Mouse (Mus musculus): ENCODE data around the gene Ubl7.
A peak's percentile ranks its signal among the peaks of the same experiment; 100 is the strongest.

Ubl7 gene

GRCm38 (mm10) chr9:57965281-57966185, 54.8 kb downstream of the Ubl7 start:
- DNase-seq (ENCODE audit: low read depth, low spot score): no peak

DNA sequence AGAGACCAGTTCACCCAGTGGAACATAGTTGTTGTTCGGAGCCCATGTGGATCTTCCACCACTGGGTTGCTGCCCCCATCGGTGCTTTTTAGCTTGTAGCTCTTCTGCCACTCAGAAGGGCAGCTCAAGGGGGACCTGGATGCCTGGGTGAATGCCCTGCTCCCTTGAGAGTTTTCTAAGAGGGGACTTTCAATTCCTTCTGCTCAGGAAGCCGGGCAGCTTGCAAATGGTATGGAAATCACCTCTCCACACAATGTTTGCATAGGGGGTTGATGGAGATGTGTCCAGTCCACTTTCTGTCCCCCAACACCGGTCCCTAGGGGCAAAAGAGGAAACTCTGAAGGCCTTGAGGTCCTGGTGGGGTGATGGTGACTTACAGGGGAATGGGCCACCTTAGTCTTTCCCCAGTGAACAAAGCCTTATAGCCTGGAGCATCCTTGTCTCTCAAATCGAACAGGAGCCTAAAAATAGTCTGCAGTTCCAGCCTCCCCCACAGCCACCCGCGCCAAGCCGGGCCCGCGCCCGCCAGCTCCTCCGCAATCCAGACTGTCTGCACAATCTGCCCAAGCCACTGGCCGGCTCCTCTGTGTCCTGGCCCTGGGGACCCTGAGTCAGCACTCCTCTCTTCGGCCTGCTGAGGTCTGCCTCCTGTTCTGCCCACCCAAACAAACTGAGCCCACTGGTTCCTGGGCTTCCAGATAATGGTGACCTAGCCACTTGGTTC, 56.6 kb downstream of the Ubl7 start:
- DNase-seq (ENCODE audit: low read depth, low spot score): peak; percentile 78

GRCm38 (mm10) chr9:57968166-57968771, 57.5 kb downstream of the Ubl7 start:
- DNase-seq (ENCODE audit: low read depth, low spot score): peak; percentile 38

- DNase-seq (ENCODE audit: low read depth, low spot score): peak; percentile 32
Measured at GRCm38 (mm10) chr9:57968783-57969542, 58.2 kb downstream of the Ubl7 start.

DNA sequence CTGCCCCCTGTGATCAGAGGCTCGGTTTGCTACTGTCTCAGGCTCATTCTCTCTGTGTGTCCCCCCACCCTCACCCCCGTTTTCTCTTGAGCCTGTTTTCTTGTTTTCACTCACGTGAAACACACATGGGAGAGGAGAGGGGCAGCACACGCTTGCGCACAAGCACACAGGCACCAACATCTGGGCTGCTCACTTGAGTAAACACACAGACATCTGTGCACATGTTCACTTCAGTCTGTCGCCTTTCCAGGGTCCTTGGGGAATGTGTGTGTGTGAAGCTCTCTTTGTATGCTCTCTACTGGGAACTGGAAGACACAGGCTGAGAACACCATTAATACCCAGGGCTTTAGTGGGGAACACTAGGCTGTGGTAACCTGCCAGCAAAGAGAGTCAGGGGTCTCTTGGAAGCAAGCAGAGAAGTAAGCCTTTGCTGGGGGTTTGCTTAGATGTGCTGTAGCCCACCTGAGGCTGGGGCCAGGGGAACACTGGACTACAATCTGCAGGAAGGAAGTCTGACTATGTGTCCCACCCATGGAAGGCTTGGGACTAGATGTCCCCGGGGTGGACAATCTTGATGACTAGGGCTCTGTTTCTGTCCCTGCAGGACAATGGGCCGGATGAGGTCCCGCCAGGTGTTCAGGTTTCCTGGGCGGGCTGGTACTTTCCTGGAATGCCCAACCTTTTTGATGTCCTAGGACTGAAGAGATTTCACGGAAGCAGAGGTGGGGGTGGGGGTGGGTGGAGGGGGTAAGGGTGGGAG, 59.1 kb downstream of the Ubl7 start:
- peak; percentile 62 for DNase-seq (ENCODE audit: low read depth, low spot score)

GRCm38 (mm10) chr9:57971413-57971812, 60.6 kb downstream of the Ubl7 start:
- DNase-seq (ENCODE audit: low read depth, low spot score): no peak

GRCm38 (mm10) chr9:57972141-57972591, 61.4 kb downstream of the Ubl7 start:
- no peak for DNase-seq (ENCODE audit: low read depth, low spot score)

DNA sequence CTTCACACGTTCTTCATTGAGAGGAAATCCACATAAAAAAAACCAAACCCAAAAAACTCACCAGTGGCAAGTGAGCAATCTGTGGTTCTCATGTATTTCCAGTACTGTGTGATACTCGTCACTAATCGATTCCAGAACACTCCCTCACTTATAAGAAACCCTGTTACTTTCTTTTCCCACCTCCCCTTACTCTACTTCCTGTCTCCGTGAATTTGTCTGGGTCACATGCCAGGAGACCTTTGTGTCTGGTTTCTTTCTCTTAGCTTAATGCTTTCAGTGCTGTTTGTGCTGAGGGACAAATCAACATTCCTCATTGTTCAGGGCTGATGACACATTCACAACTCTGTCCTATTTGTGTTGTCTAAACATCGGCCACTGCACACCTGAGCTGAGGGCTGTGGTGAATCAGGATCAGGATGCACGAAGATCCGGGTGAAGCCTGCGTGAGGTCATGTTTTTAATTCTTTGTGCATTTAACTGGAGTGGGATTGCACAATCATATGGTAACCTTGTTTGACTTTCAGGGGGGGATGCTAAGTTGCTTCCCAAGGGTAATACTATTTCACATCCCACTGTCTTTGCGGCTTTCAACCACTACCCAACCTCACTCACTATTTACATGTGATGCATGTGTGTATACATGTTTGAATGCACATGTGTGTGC, 62.1 kb downstream of the Ubl7 start:
- DNase-seq (ENCODE audit: low read depth, low spot score): no peak

DNA sequence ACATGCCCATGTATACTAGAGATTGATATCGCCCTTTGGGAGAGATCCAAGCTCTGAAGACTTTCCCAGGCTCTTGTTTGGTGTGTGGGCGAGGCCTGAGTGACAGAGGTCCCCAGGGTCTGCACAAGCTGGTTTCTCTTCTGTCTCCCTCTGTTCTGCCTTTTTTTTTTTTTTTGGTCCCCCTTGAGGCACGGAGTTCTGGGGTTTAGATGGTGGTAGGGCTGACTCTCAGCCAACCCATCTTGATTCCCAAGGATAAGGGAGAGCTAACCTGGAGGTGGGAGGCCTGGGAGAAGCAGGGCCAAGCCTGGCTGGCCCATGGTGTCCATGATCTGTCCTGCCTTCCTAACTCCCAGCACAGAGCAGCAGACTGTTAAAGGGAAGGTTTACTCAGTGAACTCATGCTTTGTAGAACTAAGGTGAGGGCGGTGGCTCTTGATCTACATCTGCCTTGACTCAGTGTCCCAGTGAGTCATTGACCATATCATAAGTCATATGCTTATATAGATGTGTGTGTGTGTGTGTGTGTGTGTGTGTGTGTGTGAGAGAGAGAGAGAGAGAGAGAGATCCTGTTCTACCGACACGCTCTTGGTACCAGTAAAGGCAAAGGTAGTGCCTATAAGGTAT, 62.8 kb downstream of the Ubl7 start:
- DNase-seq (ENCODE audit: low read depth, low spot score): no peak

DNA sequence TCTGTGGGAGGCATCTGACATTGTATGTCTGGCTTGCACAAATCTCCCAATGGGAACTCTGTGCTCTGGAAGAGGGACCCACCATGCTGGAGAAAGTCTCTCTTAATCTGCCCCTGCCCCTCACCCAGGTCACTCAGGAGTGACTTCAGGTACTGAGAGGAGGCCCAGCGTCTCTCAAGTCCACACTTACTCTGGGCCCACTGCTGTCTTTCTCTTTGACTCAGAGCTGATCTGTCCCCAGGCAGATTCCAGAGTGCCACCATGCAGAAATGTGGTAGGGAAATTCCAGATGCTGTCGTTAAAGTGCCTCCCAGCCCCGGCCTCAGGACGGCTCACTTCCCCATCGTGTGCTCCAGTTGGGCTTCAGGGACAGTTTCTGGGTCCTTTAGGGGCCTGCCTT, 63.4 kb downstream of the Ubl7 start:
- peak; percentile 74 for DNase-seq (ENCODE audit: low read depth, low spot score)

GRCm38 (mm10) chr9:57975200-57975821, 64.5 kb downstream of the Ubl7 start:
- DNase-seq (ENCODE audit: low read depth, low spot score): peak; percentile 42

DNA sequence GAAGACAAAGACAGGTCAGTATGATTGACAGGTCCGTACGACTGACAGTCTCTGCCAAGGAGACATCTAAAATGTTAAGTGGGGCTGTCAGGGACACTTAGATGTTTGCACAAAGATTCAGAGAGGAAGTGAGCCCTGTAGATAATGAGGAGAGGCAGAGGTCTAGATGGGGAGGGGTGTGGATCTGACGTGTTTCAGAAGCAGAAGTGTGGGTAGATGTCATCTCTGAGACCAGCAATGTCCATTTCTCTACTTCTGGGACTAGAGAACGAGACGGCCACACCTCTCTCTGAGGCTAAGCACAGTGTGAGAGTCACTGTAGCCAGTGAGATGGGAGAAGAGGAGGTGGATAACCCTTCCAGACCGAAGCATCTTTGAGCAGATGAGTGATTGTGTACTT, 67.2 kb downstream of the Ubl7 start:
- DNase-seq (ENCODE audit: low read depth, low spot score): peak; percentile 75

DNA sequence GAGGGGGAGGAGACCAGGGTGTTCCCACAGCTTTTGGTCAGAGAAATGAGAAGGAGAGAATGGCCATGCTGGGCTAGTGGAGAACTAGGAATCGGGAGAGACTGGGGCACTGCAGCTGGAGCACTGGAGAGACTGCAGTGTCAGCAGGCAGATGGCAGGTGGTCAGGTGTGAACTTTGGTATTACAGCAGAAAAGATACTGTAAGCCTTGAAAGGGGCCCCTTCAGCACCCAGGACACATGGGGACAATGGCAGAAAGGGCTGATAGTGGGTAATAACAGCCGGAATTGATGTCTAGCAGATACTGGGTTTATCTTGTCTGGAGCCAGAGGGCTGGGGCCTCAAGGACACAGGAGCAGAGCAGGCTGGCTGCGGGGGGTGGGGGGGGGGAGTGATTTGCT, 68.1 kb downstream of the Ubl7 start:
- DNase-seq (ENCODE audit: low read depth, low spot score): no peak
